Mouse (Mus musculus): ENCODE results near the gene Nmnat1.
"Not testable (repeated sequence)": the region's sequence is repeated elsewhere in the genome, so short reads cannot be mapped to it uniquely, and the experiment has no call there.

The Nmnat1 gene

GRCm38 (mm10) chr4:149444465-149444864, 40.5 kb downstream of the Nmnat1 start:
- DNase-seq: no peak

GRCm38 (mm10) chr4:149442436-149442835, 42.6 kb downstream of the Nmnat1 start:
- DNase-seq: no peak

GRCm38 (mm10) chr4:149440576-149440975, 44.4 kb downstream of the Nmnat1 start:
- DNase-seq: peak; percentile 49

GRCm38 (mm10) chr4:149431887-149432286, 53.1 kb downstream of the Nmnat1 start:
- not testable (repeated sequence) for DNase-seq

GRCm38 (mm10) chr4:149429592-149429991, 55.4 kb downstream of the Nmnat1 start:
- DNase-seq: no peak

- DNase-seq: peak; percentile 98
Measured at GRCm38 (mm10) chr4:149426325-149427199, 58.4 kb downstream of the Nmnat1 start, which contains the start of gene Ube4b. Gene Ube4b, minus strand, starts transcription at chr4:149426749.

GRCm38 (mm10) chr4:149425801-149426292, 59.2 kb downstream of the Nmnat1 start:
- peak; percentile 49 for DNase-seq

GRCm38 (mm10) chr4:149424755-149425154, 60.2 kb downstream of the Nmnat1 start:
- DNase-seq: no peak

- no peak for DNase-seq
Measured at GRCm38 (mm10) chr4:149417854-149418365, 67.1 kb downstream of the Nmnat1 start.

Data from kidney, adult 9 months (tissue).